Comparison of ENCODE assay signal across 8 mouse cellular contexts in genomic region chr2:38997386-38998374, GRCm38 (mm10). TPM values are rescaled to one million over a fixed set of nuclear protein-coding genes. Genes with fewer than 3 reads are reported as not detected.
A peak's percentile ranks its signal among the peaks of the same experiment; 100 is the strongest.
DNase-seq lines count a peak whose midpoint lies in the region; ATAC-seq lines count a peak whose summit lies in the region.

Wdr38 (plus strand) TSS chr2:38997476.

- H3K4me3 ChIP-seq in megakaryocyte, embryonic 14.5 days (replicated peaks), result peak within 1 kb of the TSS; percentile 94

- intact Hi-C loops in gastrocnemius, postnatal 14 days (cut with DNase I; ENCODE audit: low total_unique reads), result loop anchor here (2.0 kb wide), 1 partner anchor 69 kb away; no protein-coding TSS in a partner anchor

- ATAC-seq in inflammation-experienced regulatory T-cells, adult 6 months, result peak; percentile 95

- peak; percentile 95 to 98 for DNase-seq in adrenal gland, adult (ENCODE audit: inconsistent age in 2 of 2, low spot score in 1 of 2)
- peak; percentile 91 for DNase-seq in embryo, embryonic 10 days (ENCODE audit: low spot score)
- DNase-seq in gastrocnemius, postnatal 14 days, result peak; percentile 86
- peak; percentile 84 to 92 for DNase-seq in left cerebral cortex, adult 9 months (ENCODE audit: low spot score in 2 of 2)
- DNase-seq in right cerebral cortex, adult 2 months (ENCODE audit: low spot score in 2 of 2), result peak; percentile 92 to 93
- DNase-seq in urinary bladder, postnatal 10 days (ENCODE audit: low spot score), result peak; percentile 57

- peaks cover 51% of the 10 kb centered on the region for H3K4me1 ChIP-seq in megakaryocyte, embryonic 14.5 days

- peaks cover 2% of the 10 kb centered on the region for H3K27me3 ChIP-seq in megakaryocyte, embryonic 14.5 days (replicated peaks)

- peaks cover 33% of the 10 kb centered on the region for H3K36me3 ChIP-seq in megakaryocyte, embryonic 14.5 days (replicated peaks; ENCODE audit: low read length)

- H3K9me3 ChIP-seq in megakaryocyte, embryonic 14.5 days, result no peaks in the 10 kb centered on the region

RNA-seq across cellular contexts. Expression of gene Wdr38, which starts in this region (rescaled TPM):
- total RNA-seq in gastrocnemius, postnatal 14 days (2021), result under 1 TPM in 1 of 2 experiments, not detected in 1; 0.08 TPM
- 1 to 10 TPM in 1 of 3 experiments, under 1 TPM in 2; 0.28 to 1.5 (median 0.63) TPM for polyA plus RNA-seq in inflammation-experienced regulatory T-cells, adult 6 months (2017; shearing (Covaris generic))
- 0.44 TPM in 1 of 2 replicates, not detected in the other for polyA plus RNA-seq in megakaryocyte, embryonic 14.5 days (2012; ENCODE audit: insufficient read depth, low replicate concordance)

Comparison
In these comparisons a context has a peak if more than half of its experiments do, and no peak if none do; other contexts are left out.
1. Peak in every context shown above with its lines: DNase-seq, ATAC-seq and H3K4me3 ChIP-seq.
2. Peak in DNase-seq in gastrocnemius, postnatal 14 days; RNA of the gene not detected or under 1 TPM.